Mouse (Mus musculus): ENCODE measurements around the gene Vipr2.
A peak's percentile ranks its signal among the peaks of the same experiment; 100 is the strongest.

Gene Vipr2

DNA sequence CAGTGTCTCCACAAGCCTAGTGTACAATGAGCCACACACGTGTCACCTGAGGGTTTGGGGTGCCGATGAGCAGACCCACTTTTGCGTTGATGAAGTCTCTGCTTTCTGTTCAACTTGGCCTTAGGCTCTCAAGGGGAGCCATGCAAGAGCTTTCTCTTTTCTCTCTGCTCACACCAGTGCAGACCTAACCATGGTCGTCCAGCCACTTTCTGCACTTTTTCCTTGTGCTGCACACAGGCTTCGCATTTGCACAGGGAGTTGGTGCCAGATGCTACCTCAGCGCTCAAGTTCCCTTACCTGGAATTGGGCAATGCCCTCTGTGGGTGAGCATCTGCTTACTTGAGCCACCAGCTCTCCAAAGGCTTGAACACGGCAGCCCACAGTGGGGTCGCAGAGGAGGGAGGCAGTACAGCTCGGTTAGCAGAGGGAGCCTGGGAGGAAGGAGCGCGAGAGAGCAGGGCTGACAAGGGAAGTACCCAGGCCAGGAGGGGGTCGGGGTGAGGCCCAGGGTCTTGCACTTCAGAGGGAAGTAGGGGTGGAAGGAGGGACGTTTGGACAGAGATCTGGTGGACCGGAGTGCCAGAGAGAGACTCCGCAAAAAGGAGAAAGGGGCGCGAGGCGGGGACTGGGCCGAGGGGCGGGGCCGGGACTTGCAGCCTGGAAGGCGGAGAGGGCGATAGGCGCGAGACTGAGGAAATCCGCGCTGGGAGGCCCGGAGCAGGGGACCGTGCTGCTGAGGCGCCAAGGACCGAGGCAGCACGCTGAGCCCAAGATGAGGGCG is at the start of gene Vipr2:
TSS of gene Vipr2 (plus strand) at position 653 of the 781 bp plus-strand sequence.
- peak; percentile 79 for DNase-seq

DNA sequence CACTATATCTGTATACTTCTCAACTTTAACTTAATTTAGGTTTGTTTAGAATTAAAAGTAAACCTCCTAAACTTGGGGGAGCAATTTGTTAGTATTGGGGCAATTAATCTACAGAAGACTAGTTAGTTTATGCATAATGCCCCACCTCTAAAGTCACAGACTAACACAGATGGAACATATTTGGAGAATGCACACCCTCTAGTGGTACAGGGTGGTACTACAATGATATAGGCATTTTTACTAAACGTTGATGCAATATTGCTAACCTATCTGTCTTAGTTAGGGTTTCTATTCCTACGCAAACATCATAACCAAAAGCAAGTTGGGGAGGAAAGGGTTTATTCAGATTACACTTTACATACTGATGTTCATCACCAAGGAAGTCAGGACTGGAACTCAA is 49.4 kb upstream of the Vipr2 start:
- DNase-seq = no peak

DNA sequence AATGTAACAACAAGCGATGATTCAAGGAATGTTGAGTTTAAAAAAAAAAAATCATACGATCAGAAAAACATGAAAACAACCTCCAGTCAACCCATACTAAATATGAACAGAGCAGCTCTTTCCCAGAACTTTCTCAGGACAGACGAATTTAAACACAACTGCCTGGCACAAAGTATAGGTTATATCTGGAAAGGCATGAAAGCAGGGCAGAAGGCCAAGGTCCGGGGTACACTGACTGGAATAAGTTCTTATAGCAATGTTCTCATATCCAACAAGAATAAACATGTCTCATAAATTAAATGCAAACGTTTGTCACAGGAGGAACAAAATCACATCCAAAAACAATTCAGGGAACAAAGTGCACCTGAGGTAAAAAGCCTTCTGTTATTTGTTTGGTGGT is 42.2 kb upstream of the Vipr2 start:
- no peak for DNase-seq

DNA sequence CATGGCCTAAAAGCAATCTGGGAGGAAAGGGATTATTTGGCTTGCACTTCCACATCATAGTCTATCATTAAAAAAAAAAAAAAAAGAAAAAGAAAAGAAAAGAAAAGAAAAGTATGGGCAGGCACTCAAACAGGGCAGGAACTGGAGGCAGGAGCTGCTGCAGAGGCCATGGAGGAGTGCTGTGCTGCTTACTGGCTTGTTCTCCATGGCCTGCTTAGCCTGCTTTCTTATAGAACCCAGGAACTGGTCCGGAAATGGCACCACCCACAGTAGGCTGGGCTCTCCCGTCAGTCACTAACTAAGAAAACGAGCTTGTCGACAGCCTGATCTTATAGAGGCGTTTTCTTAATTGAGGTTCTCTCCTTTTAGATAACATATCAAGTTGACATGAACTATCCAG is 32.7 kb upstream of the Vipr2 start:
- DNase-seq = no peak

DNA sequence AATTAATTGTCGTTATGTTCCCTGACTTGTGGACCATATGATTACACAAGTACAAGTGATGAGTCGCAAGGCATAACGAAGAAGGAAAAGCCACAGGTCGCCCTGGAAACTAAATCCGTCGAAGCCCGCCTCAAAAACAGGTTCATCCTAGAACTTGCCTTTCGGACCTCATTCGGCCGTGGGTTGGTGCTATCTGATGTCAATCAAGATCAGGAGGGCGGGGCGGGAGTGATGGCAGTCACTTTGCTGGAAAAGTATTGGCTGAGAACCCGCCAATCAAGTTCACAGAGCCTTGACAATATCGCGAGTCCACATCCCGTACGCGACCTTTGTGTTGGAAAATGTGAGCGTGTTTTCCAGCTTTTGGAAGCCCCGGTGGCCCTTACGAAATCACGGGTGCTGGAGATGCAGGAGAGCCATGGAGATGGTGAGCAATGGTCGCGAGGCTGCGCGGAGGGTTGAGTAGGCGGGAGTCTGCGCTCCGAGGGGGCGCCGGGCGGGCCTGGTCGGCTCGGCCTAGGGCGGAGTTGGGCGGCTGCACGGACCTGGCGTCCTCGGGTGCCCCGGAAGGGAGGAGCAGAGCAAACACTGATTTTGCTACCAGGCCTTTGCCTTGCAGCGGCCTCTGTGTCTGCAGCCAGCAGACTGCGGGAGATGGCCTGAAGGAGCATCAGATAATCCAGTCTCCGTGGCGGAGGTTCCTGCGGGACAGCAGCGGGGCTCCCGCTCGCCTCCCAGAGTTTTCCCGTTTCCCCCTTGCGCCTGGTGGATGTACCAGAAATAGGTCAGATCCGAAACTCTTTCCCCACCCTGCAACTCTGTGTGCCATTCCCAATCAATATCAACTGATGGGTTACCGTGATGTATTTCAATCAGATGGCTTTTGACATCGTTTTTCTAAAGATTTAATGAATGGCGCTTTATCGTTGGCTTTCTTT is 29.8 kb upstream of the Vipr2 start, which contains the start of gene Zfp386:
TSS of gene Zfp386 (plus strand) at position 285 of the 938 bp plus-strand sequence.
- peak; percentile 100 for DNase-seq

DNA sequence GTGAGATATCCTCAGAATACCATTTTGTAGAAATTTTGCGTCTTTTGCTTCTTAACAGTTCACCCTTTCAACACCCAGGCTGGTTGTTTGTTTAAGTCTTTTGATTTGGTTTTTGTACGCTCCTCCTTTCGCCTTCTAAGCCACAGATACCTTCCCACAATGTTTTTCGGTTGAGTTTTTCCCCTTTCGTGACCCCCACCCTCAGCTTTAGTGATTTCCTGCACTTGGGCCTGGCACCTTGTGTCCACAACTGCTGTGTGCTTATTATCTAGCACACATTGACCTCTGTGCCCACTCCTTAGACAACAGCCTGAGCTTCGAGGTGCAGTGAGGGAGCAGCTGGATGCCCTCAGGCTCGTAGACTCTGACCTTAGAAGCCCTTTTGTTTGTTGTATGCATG is 28.8 kb upstream of the Vipr2 start:
- no peak for DNase-seq

DNA sequence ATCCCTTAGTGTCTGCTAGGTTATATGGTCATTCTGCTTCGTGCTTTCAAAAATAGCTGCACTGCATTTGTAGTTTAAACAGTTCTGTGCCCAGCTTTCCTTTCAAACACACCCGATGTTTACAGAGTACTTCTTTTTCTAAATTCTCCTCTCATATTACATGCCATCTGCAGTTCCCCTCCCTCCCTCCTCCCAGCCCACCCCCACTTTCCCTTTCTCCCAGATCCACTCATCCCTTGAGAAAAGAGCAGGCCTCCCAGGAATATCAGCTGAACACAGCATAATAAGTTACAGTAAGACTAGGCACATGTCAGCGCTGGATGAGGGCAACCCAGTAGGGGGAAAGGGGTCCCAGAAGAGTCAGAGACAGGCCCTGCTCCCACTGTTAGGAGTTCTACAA is 28.3 kb upstream of the Vipr2 start:
- DNase-seq = no peak

DNA sequence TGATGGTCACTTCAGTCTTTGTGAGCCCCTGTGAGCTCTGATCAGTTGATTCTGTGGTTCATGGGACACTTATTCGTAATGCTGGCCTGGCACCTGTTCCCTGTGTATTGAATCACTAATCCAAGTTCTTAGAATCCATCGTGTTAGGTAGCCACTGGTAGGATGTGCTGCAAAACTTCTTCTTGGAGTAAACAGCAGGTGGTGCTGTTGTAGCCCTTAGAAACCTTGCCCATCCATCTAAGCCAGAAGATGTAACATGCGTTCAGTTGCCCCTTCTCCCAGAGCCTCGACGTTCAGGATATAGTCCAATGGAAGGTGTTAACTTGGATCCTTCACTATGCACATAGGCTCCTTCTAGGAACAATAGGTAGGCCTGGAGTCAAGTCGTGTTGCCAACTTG is 27.8 kb upstream of the Vipr2 start:
- DNase-seq = no peak

DNA sequence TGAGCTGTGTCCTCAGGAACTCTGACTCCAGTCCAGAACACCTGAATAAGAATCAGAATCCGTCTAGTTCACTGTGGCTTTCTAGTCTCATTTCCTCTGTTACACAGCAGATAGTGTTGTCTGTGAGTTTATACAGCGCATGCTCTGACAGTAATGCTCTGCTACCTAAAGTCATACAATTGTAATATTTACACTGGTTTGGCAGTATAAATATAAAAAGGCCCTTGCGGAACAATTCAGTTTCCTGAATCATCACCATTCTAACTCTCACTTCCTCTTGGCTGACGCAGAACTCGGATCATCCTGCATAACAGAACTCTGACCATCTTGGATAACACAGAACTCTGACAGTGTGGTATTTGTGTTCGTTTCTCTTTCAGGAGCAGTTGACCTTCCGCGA is 23.2 kb upstream of the Vipr2 start:
- DNase-seq = no peak

DNA sequence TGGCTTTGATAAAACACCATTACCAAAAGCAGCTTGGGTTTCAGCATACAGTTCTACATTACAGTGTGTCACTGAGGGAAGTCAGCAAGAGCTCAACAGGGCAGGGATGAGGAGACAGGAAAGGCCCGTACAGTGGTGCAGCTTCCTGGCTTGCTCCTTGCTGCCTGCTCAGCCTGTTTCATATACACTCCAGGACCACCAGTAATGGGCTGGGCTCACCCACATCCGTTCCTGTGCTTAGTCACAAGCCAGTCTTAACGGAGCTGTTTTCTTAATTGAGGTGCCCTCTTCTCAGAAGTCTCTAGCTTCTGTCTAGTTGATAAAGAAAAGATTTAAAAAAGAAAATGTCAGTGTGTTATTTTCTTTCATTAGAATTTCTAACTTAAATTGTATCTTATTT is 21.4 kb upstream of the Vipr2 start:
- no peak for DNase-seq

DNA sequence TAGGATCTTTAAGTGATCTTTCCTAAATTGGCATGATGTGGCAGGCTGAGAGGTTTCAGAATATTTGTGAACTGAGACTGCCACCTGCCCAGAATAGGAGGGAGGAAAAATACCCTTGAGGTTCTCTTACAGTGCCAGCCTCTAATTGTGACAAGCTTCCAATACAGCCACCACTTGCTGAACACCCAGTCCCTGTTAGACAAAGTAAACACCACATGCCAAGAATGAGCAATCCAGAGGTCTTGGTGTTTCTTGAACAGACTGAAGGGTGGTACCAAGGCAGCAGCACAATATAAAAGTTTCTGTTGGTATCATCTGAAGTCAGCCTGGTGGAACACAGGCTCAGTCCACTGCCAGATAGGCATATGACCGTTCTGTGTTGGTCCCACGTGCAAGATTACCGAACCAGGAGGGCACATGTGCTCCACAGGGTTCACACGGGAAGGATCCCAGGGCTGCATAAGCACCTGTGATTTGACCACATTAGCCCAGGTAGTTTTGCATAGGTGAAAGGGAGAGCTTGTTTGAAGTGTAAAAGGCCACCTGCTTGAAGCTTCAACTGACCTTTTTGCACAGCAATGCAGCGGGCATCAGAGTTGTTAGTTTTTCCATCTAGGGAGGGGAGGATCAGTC is 15.8 kb upstream of the Vipr2 start:
- DNase-seq = no peak

DNA sequence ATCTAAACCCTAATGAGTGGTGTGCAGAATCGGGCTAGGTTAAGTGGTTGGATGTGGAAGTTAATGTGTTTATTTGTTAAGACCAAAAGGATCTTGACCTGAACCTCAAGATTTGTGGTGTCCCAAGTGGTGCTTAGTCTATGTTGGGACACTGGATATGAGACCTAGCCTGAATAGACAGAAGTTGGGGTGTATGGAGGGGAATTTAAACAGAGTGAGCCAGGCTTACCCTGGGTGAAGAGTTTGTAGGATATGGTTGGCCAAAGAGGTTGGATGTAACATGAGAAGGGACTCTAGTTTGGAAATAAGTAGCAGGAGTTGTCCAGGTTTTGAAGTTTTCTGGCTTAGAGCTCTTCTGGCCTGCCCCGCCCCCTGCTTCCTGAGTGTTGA is 15.3 kb upstream of the Vipr2 start:
- DNase-seq = no peak

DNA sequence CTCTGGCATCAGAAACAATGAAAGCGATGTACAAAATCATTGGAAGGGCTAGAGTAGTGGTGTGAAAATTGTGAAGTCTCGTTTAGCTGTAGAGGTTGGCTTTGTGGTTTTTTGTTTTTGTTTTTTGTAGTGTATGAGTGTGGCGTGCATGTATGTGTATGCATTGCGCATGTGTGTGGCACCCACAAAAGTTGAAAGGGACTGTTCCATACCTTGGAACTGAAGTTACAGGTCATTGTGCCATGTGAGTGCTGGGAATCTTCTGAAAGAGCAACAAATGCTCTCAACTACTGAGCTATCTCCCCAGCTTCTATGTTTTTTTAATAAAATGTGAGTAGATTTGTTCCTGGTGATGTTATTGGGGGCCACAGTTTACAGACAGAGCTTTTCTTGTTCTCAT is 14.5 kb upstream of the Vipr2 start:
- no peak for DNase-seq

DNA sequence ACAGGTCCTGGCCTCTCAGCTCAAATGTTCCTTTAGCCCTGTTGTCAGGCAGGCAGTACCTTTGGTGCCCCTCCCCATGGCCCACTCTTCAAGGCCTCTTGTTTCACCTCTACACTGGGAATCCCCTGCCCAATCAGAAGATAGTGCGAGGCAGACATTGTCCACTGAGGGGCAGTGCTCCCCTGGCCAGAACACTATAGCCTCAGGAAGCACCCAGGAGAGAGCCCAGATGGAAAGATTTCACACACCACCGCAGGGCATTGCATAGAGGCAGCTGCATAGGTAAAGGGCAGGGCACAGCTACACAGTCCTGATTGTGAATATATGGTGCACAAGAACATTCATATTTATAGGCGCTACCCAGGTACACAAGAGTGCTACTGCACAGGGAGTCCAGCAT is 6.5 kb upstream of the Vipr2 start:
- DNase-seq = peak; percentile 57

DNA sequence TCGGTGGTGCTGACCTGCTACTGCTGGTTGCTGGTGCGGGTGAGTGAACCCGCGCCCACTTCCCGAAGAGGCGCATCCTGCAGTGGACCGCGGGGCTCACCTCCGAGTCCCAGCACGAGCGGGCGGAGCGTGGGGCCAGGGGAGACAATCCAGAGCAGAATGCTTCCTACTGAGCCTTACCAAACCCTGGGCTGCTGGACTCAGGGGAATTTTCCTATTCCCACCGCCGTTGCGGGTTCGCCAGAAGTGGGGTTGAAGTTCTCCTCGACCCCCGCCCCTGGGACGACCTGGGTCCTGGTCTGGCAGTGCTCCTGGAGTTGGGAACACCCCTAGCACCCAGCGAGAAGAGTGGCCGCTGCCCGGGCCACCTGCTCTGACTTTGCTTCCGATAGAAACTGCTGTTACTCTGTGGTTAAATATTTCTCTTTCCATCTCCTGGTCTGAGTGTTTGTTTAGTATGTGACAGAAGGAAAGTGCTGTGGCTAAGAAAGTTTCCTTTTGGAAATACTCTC is 385 bp downstream of the Vipr2 start:
- DNase-seq = no peak

DNA sequence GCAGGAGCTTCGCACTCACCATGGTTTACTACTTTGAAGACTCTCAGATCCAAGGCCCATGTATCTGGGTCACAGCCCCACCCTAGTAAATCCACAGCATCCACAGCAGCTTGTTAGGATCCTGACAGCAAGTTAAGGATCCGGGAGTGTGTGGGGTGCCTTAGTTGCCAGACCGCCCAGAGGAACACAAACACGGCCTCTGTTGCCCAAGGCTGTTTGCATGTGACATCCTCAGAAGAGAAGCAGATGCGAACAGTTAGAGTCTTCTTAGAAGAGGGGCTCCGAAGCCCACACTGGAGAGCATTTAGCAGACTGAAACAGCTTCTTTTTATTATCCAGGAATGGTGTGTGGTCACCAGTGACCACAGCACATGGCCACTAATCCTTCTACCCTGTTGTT is 5.6 kb downstream of the Vipr2 start:
- DNase-seq = peak; percentile 35

DNA sequence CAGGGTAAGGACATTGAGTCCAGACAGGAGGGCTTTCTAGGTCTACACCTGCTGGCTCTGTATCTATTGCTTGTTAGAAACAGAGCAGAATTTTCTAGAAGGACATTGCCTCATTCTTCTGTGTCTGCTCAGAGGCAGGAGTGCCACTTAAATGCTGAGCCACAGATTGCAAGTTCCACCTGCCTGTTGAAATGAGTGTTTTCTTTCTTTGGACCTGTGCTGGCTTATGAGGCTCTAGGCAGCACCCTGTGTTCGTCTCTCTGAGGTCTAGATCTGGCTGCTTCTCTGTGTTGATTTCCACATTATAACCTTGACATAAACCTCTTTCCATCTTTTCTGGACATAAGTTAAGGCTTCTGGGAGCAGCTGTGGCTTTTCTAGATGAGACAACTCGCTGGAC is 6.8 kb downstream of the Vipr2 start:
- DNase-seq = no peak

DNA sequence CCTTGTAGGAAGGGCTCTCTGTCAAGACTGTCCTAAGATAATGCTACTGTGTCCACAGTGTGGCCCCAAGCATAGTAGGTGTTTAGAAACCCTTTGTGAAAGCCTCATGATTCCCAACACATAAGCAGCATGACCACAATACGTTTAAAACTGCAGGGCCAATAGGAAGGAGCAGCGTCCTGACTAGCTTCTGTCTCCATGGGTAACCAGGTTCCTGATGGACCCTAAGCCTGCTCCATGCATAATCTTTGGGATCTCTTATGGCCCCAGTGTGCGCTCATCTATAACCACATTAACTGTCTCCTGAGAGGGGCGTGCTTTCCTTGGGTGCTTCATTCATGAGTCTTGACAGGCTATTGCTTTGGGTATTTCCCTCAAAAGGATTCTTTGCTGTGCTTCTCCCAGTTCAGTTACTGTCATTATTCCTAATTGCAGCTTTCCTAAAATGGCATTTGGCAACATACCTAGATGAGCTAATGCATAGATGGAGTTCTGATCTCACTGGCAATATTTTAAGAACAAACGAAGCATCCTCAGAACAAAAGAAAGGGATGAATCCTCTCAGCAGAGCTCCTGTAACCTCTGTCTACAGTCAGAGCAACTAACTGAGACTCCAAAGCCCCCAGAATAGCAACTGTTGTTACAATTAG is 9.6 kb downstream of the Vipr2 start:
- no peak for DNase-seq

DNA sequence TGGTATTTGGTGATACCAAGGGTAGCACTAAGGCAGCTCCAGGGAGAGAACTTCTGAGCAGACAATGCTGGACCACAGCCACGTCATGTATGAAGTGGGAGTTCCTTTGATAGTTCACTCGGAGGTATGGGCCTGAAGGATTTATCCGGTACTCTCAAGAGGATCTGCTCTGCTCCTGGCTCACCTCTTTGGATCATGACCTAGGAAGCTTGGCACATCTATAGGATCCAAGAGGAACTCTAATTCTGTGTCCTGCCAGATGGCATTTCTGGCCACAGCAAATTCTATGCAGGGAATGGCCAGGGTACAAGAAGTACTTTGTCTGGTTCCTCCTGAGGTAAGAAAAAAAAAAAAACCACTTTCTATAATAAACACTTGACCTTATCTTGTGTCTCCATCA is 12.3 kb downstream of the Vipr2 start:
- no peak for DNase-seq

DNA sequence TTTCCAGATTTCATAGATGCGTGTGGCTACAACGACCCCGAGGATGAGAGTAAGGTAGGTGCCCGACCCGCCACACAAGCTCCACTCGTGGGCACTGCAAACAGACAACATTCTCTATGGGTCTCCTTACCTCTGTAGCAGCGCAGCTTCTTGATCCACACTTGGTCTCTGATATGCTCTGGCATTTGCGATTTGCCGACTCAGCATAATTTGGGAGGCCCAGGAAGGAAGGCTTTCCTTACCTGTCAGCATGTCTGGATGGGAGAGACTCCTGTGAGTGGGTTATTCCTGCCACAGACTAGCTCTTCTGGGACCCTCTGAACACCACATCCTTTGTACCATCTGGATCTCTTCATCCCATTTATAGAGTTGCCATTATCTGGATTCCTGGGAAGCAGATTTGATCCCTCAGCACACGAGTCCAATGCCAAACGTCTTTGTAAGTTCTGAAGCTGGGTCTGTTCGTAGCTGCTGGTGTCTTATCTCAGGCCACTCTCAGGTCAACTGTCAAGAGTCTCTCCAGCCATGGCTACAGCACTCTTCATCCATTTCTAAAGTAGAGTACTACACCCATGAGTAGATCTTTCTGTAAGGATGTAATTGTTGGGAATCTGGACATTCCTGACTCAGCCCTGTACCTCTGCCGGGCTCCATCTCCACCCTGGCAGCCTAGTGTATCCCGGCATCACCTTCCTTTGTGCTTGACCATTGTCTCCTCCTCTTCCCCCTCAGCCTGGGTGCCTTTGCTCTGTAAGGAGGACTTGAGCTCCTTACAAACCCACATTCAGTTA is 17.4 kb downstream of the Vipr2 start:
- DNase-seq = no peak

DNA sequence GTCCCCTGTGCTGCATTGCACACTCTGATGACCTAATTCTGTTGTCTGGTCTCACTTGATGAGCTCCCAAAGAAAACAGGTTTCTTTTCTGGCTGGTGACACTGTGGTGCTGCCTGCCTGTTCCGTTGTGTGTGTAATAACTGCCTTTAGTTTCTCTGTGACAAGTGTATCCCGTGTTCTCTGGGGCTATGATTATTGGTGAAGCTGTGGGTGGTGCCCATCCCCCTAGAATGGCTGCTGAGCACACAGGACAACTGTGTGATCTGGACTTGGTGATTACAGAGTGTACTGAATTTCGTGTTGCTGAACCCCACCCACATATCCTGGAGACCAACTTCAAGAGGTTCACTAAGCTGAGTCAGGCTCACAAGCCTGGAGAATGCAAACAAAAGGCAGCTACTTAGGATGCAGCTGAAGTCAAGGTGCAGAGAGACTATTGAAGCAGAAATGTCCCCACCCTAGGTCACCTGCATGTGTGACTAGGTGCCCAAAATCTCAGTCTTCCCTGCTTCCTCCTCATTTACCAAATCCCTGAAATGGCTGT is 18.9 kb downstream of the Vipr2 start:
- no peak for DNase-seq

DNA sequence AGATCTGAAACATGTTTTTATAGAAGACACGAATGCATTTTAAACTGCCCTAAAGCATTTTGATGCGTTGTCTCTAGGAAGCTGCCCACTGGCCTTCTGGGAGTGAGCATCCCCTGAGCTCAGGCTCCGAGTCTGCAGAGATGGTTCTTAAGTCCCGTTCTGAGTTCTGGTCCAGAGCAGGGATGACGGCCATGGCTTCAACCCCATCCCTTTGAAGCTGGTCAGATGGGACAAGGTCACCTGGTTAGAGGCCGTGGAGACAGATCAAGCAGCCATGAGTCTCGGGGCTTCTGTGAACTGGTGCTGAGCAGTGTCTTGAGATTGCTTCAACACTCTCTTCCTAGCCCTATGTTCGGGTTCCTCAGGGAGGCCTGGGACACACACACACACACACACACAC is 19.6 kb downstream of the Vipr2 start:
- no peak for DNase-seq
